ENCODE assay signal across 13 mouse cellular contexts in genomic region chr9:97162465-97162864, GRCm38 (mm10). TPM values are rescaled to one million over a fixed set of nuclear protein-coding genes. Genes with fewer than 3 reads are reported as not detected.
DNase-seq lines count a peak whose midpoint lies in the region; ATAC-seq and TF ChIP-seq lines count a peak whose summit lies in the region.
"Had no signal": no experiment of that assay in that cellular context is flagged by ENCODE, and none has a peak within 500 bp of the region (broad histone marks: within the 10 kb centered on the region; RNA-seq: fewer than 3 reads in every experiment).

No protein-coding gene starts in this region.

- in situ Hi-C loops in ES-E14 (cut with MboI; ENCODE audit: low sequenced_read_pairs in 2 of 2, unreplicated experiment in 2 of 2) = loop anchor here in 1 of 2 experiments (10.0 kb wide), 1 partner anchor 248 kb away; no protein-coding TSS in a partner anchor

- no peaks in the 10 kb centered on the region for H3K27me3 ChIP-seq in kidney, postnatal 0 days (ENCODE audit: insufficient read depth, low read length)
- no peaks in the 10 kb centered on the region for H3K27me3 ChIP-seq in kidney, embryonic 15.5 days
- H3K27me3 ChIP-seq: embryonic facial prominence, embryonic 13.5 days; neural tube, embryonic 12.5 days had no signal

- H3K9me3 ChIP-seq in kidney, postnatal 0 days (replicated peaks; ENCODE audit: low read length) = no peaks in the 10 kb centered on the region
- no peaks in the 10 kb centered on the region for H3K9me3 ChIP-seq in kidney, embryonic 15.5 days (replicated peaks)
- no peaks in the 10 kb centered on the region for H3K9me3 ChIP-seq in ES-E14 (ENCODE audit: control insufficient read depth, insufficient read depth, low read depth, low read length)
- H3K9me3 ChIP-seq: embryonic facial prominence, embryonic 13.5 days; neural tube, embryonic 12.5 days had no signal

- ATAC-seq in CD4-positive, CD25-positive, alpha-beta regulatory T cell, adult 4 months = no peak
- no peak for ATAC-seq in kidney, postnatal 0 days (replicated peaks; ENCODE audit: low FRiP score, low read depth)
- no peak for ATAC-seq in kidney, embryonic 15.5 days (replicated peaks; ENCODE audit: low FRiP score)
- ATAC-seq in granulocyte monocyte progenitor cell, adult 5-6 weeks (replicated peaks; ENCODE audit: poor library complexity, severe bottlenecking) = no peak

- DNase-seq in CD4-positive, CD25-positive, alpha-beta regulatory T cell, adult 2 months (ENCODE audit: low read depth, low spot score) = peak; percentile 24
- peak; percentile 67 for DNase-seq in kidney, postnatal 0 days (ENCODE audit: low spot score)
- DNase-seq in ES-E14 (ENCODE audit: low read depth, low spot score) = peak; percentile 25
- DNase-seq in forelimb bud, embryonic 11.5 days (ENCODE audit: low read depth, low spot score) = peak; percentile 25
- DNase-seq in testis, postnatal 10 days (ENCODE audit: low spot score) = no peak
- DNase-seq: adrenal gland, postnatal 10 days; gastrocnemius, postnatal 10 days; lung, adult 18-20 months had no signal

- H3K9ac ChIP-seq in kidney, postnatal 0 days (ENCODE audit: low read depth, low read length) = no peak overlapping the region
- H3K9ac ChIP-seq in kidney, embryonic 15.5 days = no peak overlapping the region
- H3K9ac ChIP-seq in ES-E14 (ENCODE audit: insufficient read depth, low read depth, low read length, poor library complexity, severe bottlenecking) = no peak overlapping the region
- H3K9ac ChIP-seq: embryonic facial prominence, embryonic 13.5 days; neural tube, embryonic 12.5 days had no signal

- no peak overlapping the region for H3K4me2 ChIP-seq in kidney, postnatal 0 days (ENCODE audit: low read length)
- H3K4me2 ChIP-seq in kidney, embryonic 15.5 days = no peak overlapping the region
- H3K4me2 ChIP-seq: embryonic facial prominence, embryonic 13.5 days; neural tube, embryonic 12.5 days had no signal

- H3K36me3 ChIP-seq in kidney, postnatal 0 days (ENCODE audit: insufficient read depth, low read length) = no peaks in the 10 kb centered on the region
- no peaks in the 10 kb centered on the region for H3K36me3 ChIP-seq in kidney, embryonic 15.5 days
- H3K36me3 ChIP-seq in ES-E14 (ENCODE audit: control insufficient read depth, insufficient read depth, low read length, poor library complexity, severe bottlenecking) = no peaks in the 10 kb centered on the region
- H3K36me3 ChIP-seq: embryonic facial prominence, embryonic 13.5 days; neural tube, embryonic 12.5 days had no signal

- H3K27ac ChIP-seq in kidney, postnatal 0 days = no peak overlapping the region
- no peak overlapping the region for H3K27ac ChIP-seq in kidney, embryonic 15.5 days
- no peak overlapping the region for H3K27ac ChIP-seq in ES-E14 (ENCODE audit: insufficient read depth, low read depth, low read length, poor library complexity, severe bottlenecking)
- H3K27ac ChIP-seq: embryonic facial prominence, embryonic 13.5 days; neural tube, embryonic 12.5 days had no signal

- no peaks in the 10 kb centered on the region for H3K4me1 ChIP-seq in kidney, postnatal 0 days (replicated peaks; ENCODE audit: insufficient read depth, low read length)
- H3K4me1 ChIP-seq in kidney, embryonic 15.5 days = no peaks in the 10 kb centered on the region
- H3K4me1 ChIP-seq in ES-E14 (ENCODE audit: control insufficient read depth in 2 of 2, insufficient read depth in 2 of 2, low read length in 2 of 2, poor library complexity in 1 of 2) = peaks cover 0 to 3% of the 10 kb centered on the region in 2 experiments; a peak in 1 of 4 replicates
- H3K4me1 ChIP-seq: embryonic facial prominence, embryonic 13.5 days; neural tube, embryonic 12.5 days had no signal

- WGBS in kidney, postnatal 0 days = 25% methylated on average over 2 of the region's 2 CpGs
- WGBS in kidney, embryonic 15.5 days = 36% methylated on average over 2 of the region's 2 CpGs

- no peak overlapping the region for H3K4me3 ChIP-seq in kidney, postnatal 0 days (replicated peaks; ENCODE audit: low read depth, low read length)
- H3K4me3 ChIP-seq in kidney, embryonic 15.5 days (replicated peaks) = no peak overlapping the region
- H3K4me3 ChIP-seq in ES-E14 (ENCODE audit: insufficient read depth in 1 of 2, low read depth in 1 of 2, low read length in 2 of 2, poor library complexity in 1 of 2, severe bottlenecking in 1 of 2) = no peak overlapping the region
- H3K4me3 ChIP-seq: embryonic facial prominence, embryonic 13.5 days; neural tube, embryonic 12.5 days had no signal

- TF ChIP-seq CTCF in kidney, postnatal 0 days (IDR thresholded peaks at IDR 0.05; ENCODE audit: low read depth) = peak; percentile 67

TF ChIP-seq in ES-E14, 5 proteins besides CTCF, POLR2A, EP300 and RAD21:
- TF ChIP-seq ZC3H11A (IDR thresholded peaks at IDR 0.05; ENCODE audit: borderline replicate concordance, low read depth, low read length) (0 out of 2 replicates have a peak, but pooled peaks have one; percentile 47), ZNF384 (IDR thresholded peaks at IDR 0.05; ENCODE audit: low read depth, low read length) (no peak), MAFK (IDR thresholded peaks at IDR 0.05; ENCODE audit: insufficient read depth, low read depth, low read length) (no peak), HCFC1 (IDR thresholded peaks at IDR 0.05; ENCODE audit: borderline replicate concordance, insufficient read depth, low read length) (no peak), CHD2 (IDR thresholded peaks at IDR 0.05; ENCODE audit: low read depth, low read length) (no peak)

RNA-seq across cellular contexts. Expression of gene Slc25a36, which starts 51.5 kb away (rescaled TPM):
- 10 to 100 TPM; 67.5 to 77.7 TPM for polyA plus RNA-seq in CD4-positive, CD25-positive, alpha-beta regulatory T cell, adult 4 months (2017; shearing (Covaris generic))
- polyA plus RNA-seq in kidney, postnatal 0 days (2015; fragmentation: Nextera tagmentation; extraction: Ambion mirVana) = 59.1 and 60.5 TPM in 2 replicates
- 68.4 and 76.6 TPM in 2 replicates for polyA plus RNA-seq in kidney, embryonic 15.5 days (2015; fragmentation: Nextera tagmentation; extraction: Ambion mirVana)
- 142 and 170 TPM in 2 replicates for total RNA-seq in ES-E14 (2012; rRNA removed)
- 49.8 and 53.9 TPM in 2 replicates for total RNA-seq in granulocyte monocyte progenitor cell, adult 5-6 weeks (2014; fragmentation: Nextera tagmentation)
- total RNA-seq in granulocyte monocyte progenitor cell, adult 5-6 weeks (2017) = 57.5 and 69.2 TPM in 2 replicates
